Mouse (Mus musculus) cortical plate, adult 2 months (tissue): ENCODE results near the gene Lrrc56. TPM values are rescaled to one million over a fixed set of nuclear protein-coding genes. Genes with fewer than 3 reads are reported as not detected.

Experiments
- H3K27ac ChIP-seq: fragments of 200-500 bp; 2 replicates; pipeline ENCODE4 v1.5.1; 2012; ENCODE audit warnings: low read length, control low read depth, inconsistent platforms; ENCODE audit not compliant: insufficient read depth
- H3K4me1 ChIP-seq: fragments of 200-500 bp; 2 replicates; pipeline ENCODE4 v1.6.1; 2011; ENCODE audit warnings: low read length; ENCODE audit not compliant: control insufficient read depth, insufficient read depth
- H3K4me3 ChIP-seq: fragments of 200-500 bp; 2 replicates; pipeline ENCODE4 v1.5.1; 2011; ENCODE audit warnings: mild to moderate bottlenecking, low read length, control low read depth; ENCODE audit not compliant: insufficient read depth
- CTCF ChIP-seq: fragments of 200-500 bp; IDR thresholded peaks from 2 replicates; pipeline ENCODE4 v1.5.1; 2011; ENCODE audit warnings: mild to moderate bottlenecking, control low read depth, low read length; ENCODE audit not compliant: insufficient read depth; ENCODE audit errors: extremely low read depth
- POLR2A ChIP-seq: fragments of 200-500 bp; IDR thresholded peaks from 2 replicates; pipeline ENCODE4 v1.6.1; 2011; ENCODE audit warnings: mild to moderate bottlenecking, low read length, control low read depth; ENCODE audit not compliant: insufficient read depth; ENCODE audit errors: extremely low read depth
- polyA plus RNA-seq: library from polyadenylated mRNA; depleted of rRNA; stranded (reverse); fragments of >200 nt; gene quantifications from 2 replicates; pipeline ENCODE4 v1.2.3, GENCODE M21; 2012; rRNA removed

Lrrc56 gene
- polyA plus RNA-seq, 1 experiment = 5.8 TPM

- H3K4me1 ChIP-seq = no peaks in the 10 kb centered on the region
- H3K27ac ChIP-seq = no peak overlapping the region
- no peak overlapping the region for H3K4me3 ChIP-seq
- no peak for TF ChIP-seq CTCF
- no peak for TF ChIP-seq POLR2A
Observed at GRCm38 (mm10) chr7:141256159-141256558, 62.2 kb downstream of the Lrrc56 start.

Other genes starting within 250 kb of the Lrrc56 start
- gene Ifitm5, start 243.9 kb upstream of the Lrrc56 start, polyA plus RNA-seq = 0.15 TPM in 1 of 2 replicates, not detected in the other
- gene Gm45717, start 238.2 kb upstream of the Lrrc56 start, polyA plus RNA-seq = not detected in 2 replicates
- gene Ifitm2, start 238.2 kb upstream of the Lrrc56 start, polyA plus RNA-seq = 47.7 and 48.0 TPM in 2 replicates
- 22.0 and 28.5 TPM in 2 replicates for gene Ifitm1, start 226.9 kb upstream of the Lrrc56 start, polyA plus RNA-seq
- 50.4 and 59.6 TPM in 2 replicates for gene Ifitm3, start 183.4 kb upstream of the Lrrc56 start, polyA plus RNA-seq
- gene Ifitm6, start 176.2 kb upstream of the Lrrc56 start, polyA plus RNA-seq = 0.74 and 1.3 TPM in 2 replicates
- not detected in 2 replicates for gene Gm17387, start 165.0 kb upstream of the Lrrc56 start, polyA plus RNA-seq
- 109 and 125 TPM in 2 replicates for gene B4galnt4, start 133.1 kb upstream of the Lrrc56 start, polyA plus RNA-seq
- 0.06 and 0.15 TPM in 2 replicates for gene Pkp3, start 115.9 kb upstream of the Lrrc56 start, polyA plus RNA-seq
- gene Sigirr, start 93.6 kb upstream of the Lrrc56 start, polyA plus RNA-seq = 4.0 and 4.3 TPM in 2 replicates
- 0.08 TPM in 1 of 2 replicates, not detected in the other for gene Ano9, start 76.4 kb upstream of the Lrrc56 start, polyA plus RNA-seq
- 57.6 and 58.9 TPM in 2 replicates for gene Ptdss2, start 71.8 kb upstream of the Lrrc56 start, polyA plus RNA-seq
- gene Rnh1, start 21.3 kb upstream of the Lrrc56 start, polyA plus RNA-seq = 38.6 and 38.8 TPM in 2 replicates
- 256 and 265 TPM in 2 replicates for gene Hras, start 152 bp upstream of the Lrrc56 start, polyA plus RNA-seq
- gene Lmntd2, start 19.9 kb downstream of the Lrrc56 start, polyA plus RNA-seq = 0.17 and 0.27 TPM in 2 replicates
- 1.5 and 2.2 TPM in 2 replicates for gene Rassf7, start 21.7 kb downstream of the Lrrc56 start, polyA plus RNA-seq
- gene Phrf1, start 34.6 kb downstream of the Lrrc56 start, polyA plus RNA-seq = 24.3 and 26.0 TPM in 2 replicates
- 6.8 and 7.5 TPM in 2 replicates for gene Irf7, start 72.3 kb downstream of the Lrrc56 start, polyA plus RNA-seq
- 0.04 TPM in 1 of 2 replicates, not detected in the other for gene Cdhr5, start 82.6 kb downstream of the Lrrc56 start, polyA plus RNA-seq
- gene Sct, start 85.0 kb downstream of the Lrrc56 start, polyA plus RNA-seq = 0.27 and 0.38 TPM in 2 replicates
- 0.42 and 0.50 TPM in 2 replicates for gene Drd4, start 97.8 kb downstream of the Lrrc56 start, polyA plus RNA-seq
- 31.8 and 35.5 TPM in 2 replicates for gene Deaf1, start 133.5 kb downstream of the Lrrc56 start, polyA plus RNA-seq
- 56.7 and 59.2 TPM in 2 replicates for gene Tmem80, start 133.6 kb downstream of the Lrrc56 start, polyA plus RNA-seq
- gene Eps8l2, start 144.7 kb downstream of the Lrrc56 start, polyA plus RNA-seq = 6.7 and 6.8 TPM in 2 replicates
- gene Taldo1, start 198.0 kb downstream of the Lrrc56 start, polyA plus RNA-seq = 182 and 193 TPM in 2 replicates
- 57.0 and 58.9 TPM in 2 replicates for gene Gatd1, start 220.0 kb downstream of the Lrrc56 start, polyA plus RNA-seq
- gene Cend1, start 235.3 kb downstream of the Lrrc56 start, polyA plus RNA-seq = 228 and 231 TPM in 2 replicates
- gene Slc25a22, start 243.7 kb downstream of the Lrrc56 start, polyA plus RNA-seq = 242 and 244 TPM in 2 replicates
- gene Pidd1, start 249.9 kb downstream of the Lrrc56 start, polyA plus RNA-seq = 2.7 and 2.8 TPM in 2 replicates